Mouse (Mus musculus): ENCODE measurements around the gene Slc37a1. TPM values are rescaled to one million over a fixed set of nuclear protein-coding genes. Genes with fewer than 3 reads are reported as not detected.
A peak's percentile ranks its signal among the peaks of the same experiment; 100 is the strongest.
"Not testable (repeated sequence)": the region's sequence is repeated elsewhere in the genome, so short reads cannot be mapped to it uniquely, and the experiment has no call there.

The Slc37a1 gene
- polyA plus RNA-seq, 1 experiment from 2014 or later: 3.8 TPM

DNA sequence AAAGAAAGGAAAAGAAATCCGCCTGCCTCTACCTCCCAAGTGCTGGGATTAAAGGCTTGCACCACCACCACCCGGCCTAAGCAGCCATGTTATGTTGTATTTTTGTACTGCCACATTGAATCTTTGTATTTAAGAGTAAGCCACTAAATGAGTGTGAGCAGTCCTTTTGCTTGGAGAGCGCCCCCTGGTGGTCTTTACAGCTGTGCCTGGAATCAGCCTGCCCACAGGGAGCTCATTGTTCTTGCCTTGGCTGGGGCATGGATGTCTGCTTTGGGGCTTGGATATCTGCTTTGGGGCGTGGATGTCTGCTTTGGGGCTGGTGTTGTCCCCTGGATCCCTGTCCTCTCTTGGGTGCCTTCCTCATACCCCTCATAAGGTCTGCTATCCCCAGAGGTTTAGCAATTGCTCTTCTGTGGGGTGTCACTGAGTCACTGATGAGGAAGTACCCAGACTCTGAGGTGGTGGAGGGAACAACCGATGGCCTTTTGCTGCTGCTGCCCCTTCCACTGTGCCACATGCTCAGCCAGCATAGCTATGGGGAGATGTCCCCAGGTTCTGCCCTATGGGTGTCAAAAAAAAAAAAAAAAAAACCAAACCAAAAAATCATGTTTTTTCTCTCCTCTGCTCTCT is 57.7 kb downstream of the Slc37a1 start:
- 0 out of 2 replicates have a peak, but pooled peaks cover 5% of the 10 kb centered on the region for H3K4me1 ChIP-seq
- no peaks in the 10 kb centered on the region for H3K9me3 ChIP-seq
- no peaks in the 10 kb centered on the region for H3K27me3 ChIP-seq
- ATAC-seq (ENCODE audit: insufficient number of reproducible peaks, insufficient read depth, low FRiP score, low TSS enrichment, low read depth): no peak
- no peaks in the 10 kb centered on the region for H3K36me3 ChIP-seq
- no peak overlapping the region for H3K4me2 ChIP-seq
- H3K4me3 ChIP-seq: no peak overlapping the region
- 38% methylated on average over 5 of the region's 5 CpGs for WGBS
- no peak overlapping the region for H3K9ac ChIP-seq
- no peak overlapping the region for H3K27ac ChIP-seq

- 0 out of 2 replicates have a peak, but pooled peaks cover 5% of the 10 kb centered on the region for H3K4me1 ChIP-seq
- no peaks in the 10 kb centered on the region for H3K36me3 ChIP-seq
- H3K4me2 ChIP-seq: no peak overlapping the region
- no peak overlapping the region for H3K9ac ChIP-seq
- WGBS: 89% methylated on average over 3 of the region's 3 CpGs
- no peak overlapping the region for H3K4me3 ChIP-seq
- ATAC-seq (ENCODE audit: insufficient number of reproducible peaks, insufficient read depth, low FRiP score, low TSS enrichment, low read depth): no peak
- no peaks in the 10 kb centered on the region for H3K27me3 ChIP-seq
- H3K27ac ChIP-seq: no peak overlapping the region
- no peaks in the 10 kb centered on the region for H3K9me3 ChIP-seq
Observed at GRCm38 (mm10) chr17:31344816-31345215, 58.2 kb downstream of the Slc37a1 start.

DNA sequence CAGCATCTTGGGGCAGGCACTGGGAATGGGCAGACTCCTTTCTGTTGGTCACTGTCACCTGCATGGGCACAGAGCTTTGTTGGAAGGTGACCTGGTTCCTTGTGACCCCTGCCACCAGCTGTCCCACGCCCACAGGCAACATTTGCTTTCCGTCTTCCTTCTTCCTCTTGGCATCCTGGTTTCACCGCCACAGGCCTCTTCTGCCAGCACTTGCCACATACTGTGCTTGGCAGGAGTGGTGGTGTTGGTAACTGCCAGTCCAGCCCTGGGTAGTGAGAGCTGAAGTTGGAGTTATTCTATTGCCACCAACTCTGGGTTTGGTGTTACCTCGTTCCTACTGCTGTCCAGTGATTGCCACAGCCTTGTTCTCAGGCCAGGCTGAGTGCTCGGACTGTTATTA is 61.5 kb downstream of the Slc37a1 start:
- Histone ChIP-seq H3K9ac (no peak overlapping the region), H3K36me3 (no peaks in the 10 kb centered on the region), H3K4me1 (0 out of 2 replicates have a peak, but pooled peaks cover 5% of the 10 kb centered on the region), H3K27me3 (no peaks in the 10 kb centered on the region), H3K4me3 (no peak overlapping the region), H3K27ac (no peak overlapping the region), H3K9me3 (no peaks in the 10 kb centered on the region), H3K4me2 (no peak overlapping the region)
- no peak for ATAC-seq (ENCODE audit: insufficient number of reproducible peaks, insufficient read depth, low FRiP score, low TSS enrichment, low read depth)
- 84% methylated on average over 5 of the region's 5 CpGs for WGBS

- Histone ChIP-seq H3K27me3 (no peaks in the 10 kb centered on the region), H3K4me3 (no peak overlapping the region), H3K9me3 (no peaks in the 10 kb centered on the region), H3K9ac (no peak overlapping the region), H3K4me2 (no peak overlapping the region), H3K36me3 (no peaks in the 10 kb centered on the region), H3K27ac (no peak overlapping the region), H3K4me1 (0 out of 2 replicates have a peak, but pooled peaks cover 5% of the 10 kb centered on the region)
- 81% methylated on average over 12 of the region's 12 CpGs for whole genome bisulfite sequencing
- ATAC-seq (ENCODE audit: insufficient number of reproducible peaks, insufficient read depth, low FRiP score, low TSS enrichment, low read depth): no peak
Observed at GRCm38 (mm10) chr17:31349388-31349787, 62.8 kb downstream of the Slc37a1 start.

DNA sequence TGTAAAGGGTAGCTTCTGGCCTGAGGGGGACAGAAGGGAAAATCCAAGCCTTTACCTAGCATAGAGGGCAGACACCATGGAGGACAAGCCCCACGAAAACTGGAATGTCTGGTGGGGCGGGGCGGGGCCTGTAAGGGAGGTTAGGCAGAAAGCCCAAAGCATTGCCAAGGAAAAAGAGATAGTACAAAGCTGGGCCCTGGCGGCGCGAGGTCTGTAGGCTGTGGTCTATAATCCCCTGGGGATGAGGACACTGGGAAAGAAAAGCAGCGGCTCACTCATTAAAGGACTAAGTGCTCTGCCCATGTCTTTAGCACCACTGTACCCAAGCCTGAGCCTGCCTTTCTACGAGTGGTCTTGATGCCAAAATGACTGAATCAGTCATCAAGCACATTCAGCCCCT is 65.4 kb downstream of the Slc37a1 start:
- H3K36me3 ChIP-seq: no peaks in the 10 kb centered on the region
- no peak overlapping the region for H3K27ac ChIP-seq
- H3K4me1 ChIP-seq: peaks cover 15% of the 10 kb centered on the region; the same call in 1 of the 2 replicates
- H3K27me3 ChIP-seq: no peaks in the 10 kb centered on the region
- 55% methylated on average over 8 of the region's 8 CpGs for WGBS
- 0 out of 2 replicates have a peak, but pooled peaks have one; percentile 35 for ATAC-seq (ENCODE audit: insufficient number of reproducible peaks, insufficient read depth, low FRiP score, low TSS enrichment, low read depth)
- no peak overlapping the region for H3K4me3 ChIP-seq
- no peaks in the 10 kb centered on the region for H3K9me3 ChIP-seq
- no peak overlapping the region for H3K4me2 ChIP-seq
- no peak overlapping the region for H3K9ac ChIP-seq

GRCm38 (mm10) chr17:31353255-31353654 is 66.7 kb downstream of the Slc37a1 start:
- no peaks in the 10 kb centered on the region for H3K36me3 ChIP-seq
- 72% methylated on average over 2 of the region's 2 CpGs for WGBS
- no peak overlapping the region for H3K27ac ChIP-seq
- no peaks in the 10 kb centered on the region for H3K27me3 ChIP-seq
- H3K9ac ChIP-seq: no peak overlapping the region
- H3K9me3 ChIP-seq: no peaks in the 10 kb centered on the region
- ATAC-seq (ENCODE audit: insufficient number of reproducible peaks, insufficient read depth, low FRiP score, low TSS enrichment, low read depth): no peak
- H3K4me1 ChIP-seq: peaks cover 14% of the 10 kb centered on the region; the same call in 1 of the 2 replicates
- no peak overlapping the region for H3K4me3 ChIP-seq
- H3K4me2 ChIP-seq: no peak overlapping the region

GRCm38 (mm10) chr17:31354684-31355083 is 68.1 kb downstream of the Slc37a1 start:
- not testable (repeated sequence) for H3K27ac ChIP-seq; H3K4me3 ChIP-seq; H3K27me3 ChIP-seq; H3K4me2 ChIP-seq; ATAC-seq (ENCODE audit: insufficient number of reproducible peaks, insufficient read depth, low FRiP score, low TSS enrichment, low read depth); H3K36me3 ChIP-seq; H3K9me3 ChIP-seq; H3K9ac ChIP-seq
- WGBS: 78% methylated on average over 3 of the region's 3 CpGs
- H3K4me1 ChIP-seq: peaks cover 10% of the 10 kb centered on the region; the same call in 1 of the 2 replicates

DNA sequence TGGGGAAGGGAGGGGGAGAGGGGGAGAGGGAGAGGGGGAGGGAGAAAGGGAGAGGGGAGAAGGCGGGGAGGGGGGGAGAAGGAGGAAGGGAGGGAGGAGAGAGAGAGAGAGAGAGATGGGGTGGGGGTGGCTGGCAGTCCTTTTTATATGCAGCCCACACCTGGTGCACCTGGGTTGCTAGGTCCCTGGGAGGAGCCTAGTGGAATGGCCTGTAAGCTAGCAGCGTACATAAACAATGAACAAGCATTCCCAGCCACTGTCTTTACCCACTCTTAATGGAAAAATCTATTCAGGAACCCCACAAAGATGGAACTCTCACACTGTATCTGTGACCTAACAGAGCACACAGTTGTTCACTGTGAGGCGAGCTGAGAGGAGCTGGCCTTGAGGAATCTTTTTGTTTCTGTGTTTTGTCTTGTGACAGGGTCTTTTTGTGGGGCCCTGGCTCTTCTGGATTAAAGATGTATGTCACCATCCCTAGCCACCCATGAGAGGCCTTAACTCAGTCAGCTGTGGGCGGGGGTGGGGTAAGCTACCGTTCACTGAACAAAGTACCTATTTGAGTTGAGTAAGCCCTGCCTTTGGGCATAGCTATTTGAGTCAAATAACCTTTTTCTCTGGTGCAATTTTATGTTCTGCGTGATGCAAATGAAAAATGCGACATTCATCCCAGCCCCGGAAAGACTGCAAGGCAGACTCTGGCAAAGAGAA is 69.4 kb downstream of the Slc37a1 start:
- Histone ChIP-seq H3K9ac (no peak overlapping the region), H3K27ac (no peak overlapping the region), H3K4me2 (no peak overlapping the region), H3K27me3 (no peaks in the 10 kb centered on the region), H3K4me1 (peaks cover 10% of the 10 kb centered on the region; the same call in 1 of the 2 replicates), H3K9me3 (no peaks in the 10 kb centered on the region), H3K4me3 (no peak overlapping the region), H3K36me3 (no peaks in the 10 kb centered on the region)
- no peak for ATAC-seq (ENCODE audit: insufficient number of reproducible peaks, insufficient read depth, low FRiP score, low TSS enrichment, low read depth)
- 18% methylated on average over 8 of the region's 8 CpGs for WGBS

DNA sequence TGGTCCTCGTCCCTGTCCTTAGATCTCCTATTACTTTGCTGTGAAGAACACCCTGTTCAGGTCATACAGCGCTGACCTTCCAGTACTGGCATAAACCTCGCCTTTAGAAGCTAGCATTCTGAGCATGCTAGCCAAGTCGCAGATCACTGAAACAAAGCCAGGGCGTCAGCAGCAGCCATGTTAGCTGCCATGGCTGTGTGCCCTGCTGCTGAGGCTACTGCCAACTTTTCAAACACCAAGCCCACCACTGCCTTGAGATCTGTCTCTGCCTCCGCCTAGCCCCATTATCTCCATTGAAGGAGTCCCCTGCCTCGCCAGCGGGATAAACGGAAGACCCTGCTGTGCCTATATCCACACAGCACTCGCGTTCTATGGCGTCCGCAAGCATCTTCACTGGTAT is 74.0 kb downstream of the Slc37a1 start:
- no peaks in the 10 kb centered on the region for H3K36me3 ChIP-seq
- 82% methylated on average over 13 of the region's 13 CpGs for WGBS
- peaks cover 10% of the 10 kb centered on the region; the same call in 1 of the 2 replicates for H3K4me1 ChIP-seq
- no peak overlapping the region for H3K4me2 ChIP-seq
- no peak overlapping the region for H3K4me3 ChIP-seq
- no peak overlapping the region for H3K9ac ChIP-seq
- H3K9me3 ChIP-seq: no peaks in the 10 kb centered on the region
- no peak overlapping the region for H3K27ac ChIP-seq
- H3K27me3 ChIP-seq: no peaks in the 10 kb centered on the region
- no peak for ATAC-seq (ENCODE audit: insufficient number of reproducible peaks, insufficient read depth, low FRiP score, low TSS enrichment, low read depth)

GRCm38 (mm10) chr17:31365586-31366166 is 79.1 kb downstream of the Slc37a1 start:
- Histone ChIP-seq H3K27me3 (no peaks in the 10 kb centered on the region), H3K27ac (no peak overlapping the region), H3K4me1 (no peaks in the 10 kb centered on the region), H3K9ac (no peak overlapping the region), H3K9me3 (no peaks in the 10 kb centered on the region; the same call in 1 of the 2 replicates), H3K36me3 (no peaks in the 10 kb centered on the region), H3K4me2 (no peak overlapping the region), H3K4me3 (no peak overlapping the region)
- no peak for ATAC-seq (ENCODE audit: insufficient number of reproducible peaks, insufficient read depth, low FRiP score, low TSS enrichment, low read depth)
- 85% methylated on average over 5 of the region's 5 CpGs for WGBS

DNA sequence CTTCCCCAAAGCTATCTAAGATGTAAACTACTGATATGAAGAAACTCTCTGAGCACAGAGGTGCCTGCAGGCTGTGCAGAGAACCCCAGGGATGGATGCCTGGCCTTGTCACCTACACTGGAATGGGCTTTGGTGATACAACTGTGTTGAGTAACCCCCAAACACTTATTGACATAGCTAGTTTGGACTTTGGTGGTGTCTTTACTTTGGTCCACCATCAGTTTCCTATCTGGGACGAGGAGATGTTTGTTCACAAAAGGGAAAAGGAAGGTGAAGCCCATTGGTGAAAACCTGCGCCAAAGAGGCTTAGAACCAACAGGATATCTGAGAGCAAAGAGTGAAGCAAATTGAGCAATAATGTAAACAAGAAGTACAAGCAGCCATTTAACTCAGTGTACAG is 83.6 kb downstream of the Slc37a1 start:
- no peak for ATAC-seq (ENCODE audit: insufficient number of reproducible peaks, insufficient read depth, low FRiP score, low TSS enrichment, low read depth)
- Histone ChIP-seq H3K9me3 (no peaks in the 10 kb centered on the region; the same call in 1 of the 2 replicates), H3K4me1 (no peaks in the 10 kb centered on the region), H3K27me3 (no peaks in the 10 kb centered on the region), H3K4me2 (no peak overlapping the region), H3K36me3 (no peaks in the 10 kb centered on the region), H3K27ac (no peak overlapping the region), H3K4me3 (no peak overlapping the region), H3K9ac (no peak overlapping the region)
- WGBS: 77% methylated on average over 2 of the region's 2 CpGs

DNA sequence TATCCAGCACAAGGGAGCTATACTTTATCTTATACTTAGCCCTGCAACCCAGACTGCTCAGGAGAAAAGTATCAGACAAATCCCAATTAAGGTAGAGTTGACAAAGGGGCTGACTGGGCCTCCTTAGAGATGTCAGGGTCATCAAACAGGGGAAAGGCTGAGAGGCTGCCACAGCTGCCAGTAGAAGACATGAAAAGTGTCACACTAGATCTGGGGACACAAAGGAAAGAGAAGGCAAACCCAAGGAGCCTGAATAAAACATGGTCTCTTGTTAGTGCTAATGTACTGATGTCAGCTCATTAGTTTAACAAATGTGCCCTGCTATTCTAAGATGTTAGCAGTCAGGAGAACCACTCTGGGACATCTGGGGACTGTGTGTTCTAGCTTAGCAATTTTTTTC is 84.3 kb downstream of the Slc37a1 start:
- H3K4me3 ChIP-seq: no peak overlapping the region
- H3K9ac ChIP-seq: no peak overlapping the region
- no peak overlapping the region for H3K4me2 ChIP-seq
- H3K4me1 ChIP-seq: no peaks in the 10 kb centered on the region
- no peak for ATAC-seq (ENCODE audit: insufficient number of reproducible peaks, insufficient read depth, low FRiP score, low TSS enrichment, low read depth)
- H3K27me3 ChIP-seq: no peaks in the 10 kb centered on the region
- no peaks in the 10 kb centered on the region; the same call in 1 of the 2 replicates for H3K9me3 ChIP-seq
- H3K27ac ChIP-seq: no peak overlapping the region
- no peaks in the 10 kb centered on the region for H3K36me3 ChIP-seq
